Mouse (Mus musculus) midbrain, embryonic 14.5 days (tissue): Measurements from ENCODE around the gene Ninj2. TPM values are rescaled to one million over a fixed set of nuclear protein-coding genes. Genes with fewer than 3 reads are reported as not detected.

Experiments
- ATAC-seq: fragments of 200-750 bp; cut with Nextera tagmentation; 2 replicates; pipeline ENCODE4 v1.8.0; 2017; ENCODE audit warnings: moderate number of reproducible peaks, moderate library complexity; ENCODE audit not compliant: low FRiP score, low TSS enrichment
- DNase-seq: peaks from one replicate; pipeline ENCODE4 v3.0.0-alpha.2; 2015
- H3K27ac ChIP-seq: fragments of 300-500 bp; sonication (generic); replicated peaks from 2 replicates; pipeline ENCODE4 v1.5.1; 2014; ENCODE audit warnings: mild to moderate bottlenecking, low read depth, low read length, moderate library complexity
- H3K27me3 ChIP-seq: fragments of 300-500 bp; sonication (generic); 2 replicates; pipeline ENCODE4 v1.6.1; 2014; ENCODE audit warnings: low read length, control low read depth, mixed read lengths; ENCODE audit not compliant: control insufficient read depth, insufficient read depth
- H3K36me3 ChIP-seq: fragments of 300-500 bp; sonication (generic); 2 replicates; pipeline ENCODE4 v1.6.1; 2014; ENCODE audit warnings: low read length, control low read depth; ENCODE audit not compliant: control insufficient read depth, insufficient read depth
- H3K4me1 ChIP-seq: fragments of 300-500 bp; sonication (generic); 2 replicates; pipeline ENCODE4 v1.6.1; 2014; ENCODE audit warnings: mild to moderate bottlenecking, antibody characterized with exemption, low read length, control low read depth; ENCODE audit not compliant: control insufficient read depth, insufficient read depth
- H3K4me2 ChIP-seq: fragments of 300-500 bp; sonication (generic); 2 replicates; pipeline ENCODE4 v1.6.1; 2014; ENCODE audit warnings: mild to moderate bottlenecking, low read length, moderate library complexity
- H3K4me3 ChIP-seq: fragments of 300-500 bp; sonication (generic); replicated peaks from 2 replicates; pipeline ENCODE4 v1.5.1; 2014; ENCODE audit warnings: low read depth, low read length
- H3K9ac ChIP-seq: fragments of 300-500 bp; sonication (generic); replicated peaks from 2 replicates; pipeline ENCODE4 v1.6.1; 2014; ENCODE audit warnings: mild to moderate bottlenecking, low read length, moderate library complexity
- H3K9me3 ChIP-seq: fragments of 300-500 bp; sonication (generic); 2 replicates; pipeline ENCODE4 v1.6.1; 2016; ENCODE audit warnings: low read length, control low read depth, mixed read lengths; ENCODE audit not compliant: control insufficient read depth
- WGBS: fragments of 180-500 bp; shearing (Covaris S2); extraction: QIAGEN DNeasy Blood & Tissue Kit; methylation state at CpG from one replicate; pipeline ENCODE4 v1.1.7; 2014; 5-methylcytosine and 5-hydroxymethylcytosine counted together
- polyA plus RNA-seq: library from polyadenylated mRNA; unstranded; fragments of >200 nt; fragmentation: Nextera tagmentation; extraction: Ambion mirVana; gene quantifications from 2 replicates; pipeline ENCODE4 v1.2.1, GENCODE M21; 2014

Gene Ninj2
- polyA plus RNA-seq, 1 experiment from 2014 or later, result not detected

GRCm38 (mm10) chr6:120111410-120111783 is 18.2 kb downstream of the Ninj2 start:
- Histone ChIP-seq H3K27ac (no peak overlapping the region), H3K9me3 (no peaks in the 10 kb centered on the region), H3K9ac (no peak overlapping the region), H3K27me3 (no peaks in the 10 kb centered on the region), H3K4me1 (peaks cover 9% of the 10 kb centered on the region; the same call in 1 of the 2 replicates), H3K4me2 (no peak overlapping the region), H3K36me3 (no peaks in the 10 kb centered on the region), H3K4me3 (no peak overlapping the region)
- ATAC-seq (no peak), DNase-seq (no peak)
- 84% methylated on average over 3 of the region's 3 CpGs for WGBS

DNA sequence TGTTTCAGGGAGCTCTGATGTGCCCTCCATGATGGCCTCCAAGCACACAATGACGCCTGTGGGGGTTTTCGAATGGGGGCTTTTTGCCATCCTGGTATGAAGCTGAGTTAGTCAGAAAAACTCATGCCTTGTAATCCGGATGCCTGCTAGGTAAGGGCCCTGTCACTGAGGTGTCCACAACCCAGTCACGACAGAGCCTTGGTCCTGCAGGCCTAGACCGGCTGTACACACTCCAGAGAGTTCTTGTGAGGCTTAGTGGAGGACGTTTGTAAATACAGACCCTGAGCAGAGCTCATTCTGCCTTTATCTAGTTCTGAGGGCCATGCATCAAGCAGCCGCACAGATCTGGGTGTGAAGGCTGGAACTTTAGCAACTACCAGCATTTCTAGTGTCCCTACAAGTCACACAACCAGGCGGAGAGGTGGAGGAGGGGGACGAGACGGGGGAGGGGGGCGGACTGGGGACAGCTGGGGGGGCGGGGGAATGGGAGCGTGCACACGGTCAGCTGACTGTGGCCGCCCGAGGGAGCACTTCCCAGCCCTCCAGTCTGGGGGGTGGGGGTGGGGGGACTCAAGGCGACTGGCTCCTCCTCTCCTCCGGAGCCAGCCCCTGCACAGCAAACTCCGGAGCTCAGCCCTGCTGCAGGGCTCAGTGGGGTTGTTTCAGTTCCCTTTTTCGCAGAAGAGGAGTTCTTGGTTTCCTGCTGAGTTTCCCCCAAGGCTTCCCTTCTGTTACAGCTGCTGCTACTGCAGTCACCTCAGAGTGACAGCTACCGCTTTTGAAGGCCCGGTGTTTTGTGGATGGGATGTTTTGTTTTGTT is 19.0 kb downstream of the Ninj2 start:
- ATAC-seq (peak; percentile 89), DNase-seq (peak; percentile 78)
- no peaks in the 10 kb centered on the region for H3K36me3 ChIP-seq
- peaks cover 9% of the 10 kb centered on the region; the same call in 1 of the 2 replicates for H3K4me1 ChIP-seq
- peak overlapping the region; percentile 19 for H3K4me3 ChIP-seq
- 0 out of 2 replicates have a peak overlapping the region, but pooled peaks have one; percentile 5 for H3K27ac ChIP-seq
- H3K9me3 ChIP-seq, result no peaks in the 10 kb centered on the region
- no peak overlapping the region; the same call in 1 of the 2 replicates for H3K9ac ChIP-seq
- H3K4me2 ChIP-seq, result peak overlapping the region; percentile 51
- WGBS, result 6% methylated on average over 21 of the region's 22 CpGs
- H3K27me3 ChIP-seq, result no peaks in the 10 kb centered on the region

DNA sequence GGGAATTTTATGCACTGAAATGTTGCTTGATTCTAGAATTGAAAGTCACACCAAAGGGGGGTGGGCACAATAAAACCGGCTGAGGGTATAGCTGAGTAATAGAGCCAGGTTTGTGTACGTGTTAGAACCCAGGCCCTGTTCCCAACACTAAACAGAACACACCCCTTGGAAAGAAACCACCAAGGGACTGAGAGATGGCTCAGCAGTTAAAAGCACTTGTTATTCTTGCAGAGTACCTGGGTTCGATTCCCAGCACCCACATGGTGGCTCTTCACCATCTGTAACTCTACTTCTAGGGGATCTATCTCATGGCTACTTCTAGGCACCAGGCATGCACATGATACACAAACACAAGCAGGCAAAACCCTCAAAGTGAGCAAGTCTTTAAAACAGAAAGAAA is 20.7 kb downstream of the Ninj2 start:
- DNase-seq, result no peak
- no peak overlapping the region for H3K27ac ChIP-seq
- peaks cover 9% of the 10 kb centered on the region; the same call in 1 of the 2 replicates for H3K4me1 ChIP-seq
- no peaks in the 10 kb centered on the region for H3K27me3 ChIP-seq
- no peak overlapping the region for H3K4me3 ChIP-seq
- WGBS, result 93% methylated on average over 3 of the region's 3 CpGs
- no peaks in the 10 kb centered on the region for H3K36me3 ChIP-seq
- no peak overlapping the region for H3K9ac ChIP-seq
- H3K9me3 ChIP-seq, result no peaks in the 10 kb centered on the region
- ATAC-seq, result no peak
- H3K4me2 ChIP-seq, result no peak overlapping the region

DNA sequence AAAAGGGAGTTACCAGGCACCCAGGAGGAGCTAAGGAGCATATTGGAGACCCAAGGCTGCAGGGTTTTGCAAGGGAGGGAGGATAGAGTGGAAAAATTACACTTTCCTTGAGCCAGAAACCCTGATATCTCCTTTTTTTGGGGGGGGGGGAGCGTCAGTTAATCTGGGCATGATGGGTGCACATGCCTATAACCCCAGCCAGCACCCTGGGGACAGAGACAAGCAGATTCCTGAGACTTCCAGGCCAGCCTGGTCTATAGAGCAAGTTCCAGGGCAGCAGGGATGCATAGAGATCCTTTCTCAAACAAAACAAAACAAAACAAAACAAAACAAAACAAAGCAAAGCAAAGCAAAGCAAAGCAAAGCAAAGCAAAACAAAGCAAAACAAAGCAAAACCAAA is 21.1 kb downstream of the Ninj2 start:
- H3K9ac ChIP-seq, result no peak overlapping the region
- no peaks in the 10 kb centered on the region for H3K36me3 ChIP-seq
- no peaks in the 10 kb centered on the region for H3K9me3 ChIP-seq
- no peak overlapping the region for H3K27ac ChIP-seq
- DNase-seq (no peak), ATAC-seq (no peak)
- no peaks in the 10 kb centered on the region for H3K27me3 ChIP-seq
- H3K4me3 ChIP-seq, result no peak overlapping the region
- H3K4me2 ChIP-seq, result no peak overlapping the region
- peaks cover 9% of the 10 kb centered on the region; the same call in 1 of the 2 replicates for H3K4me1 ChIP-seq
- WGBS, result 56% methylated on average over 1 of the region's 1 CpGs

DNA sequence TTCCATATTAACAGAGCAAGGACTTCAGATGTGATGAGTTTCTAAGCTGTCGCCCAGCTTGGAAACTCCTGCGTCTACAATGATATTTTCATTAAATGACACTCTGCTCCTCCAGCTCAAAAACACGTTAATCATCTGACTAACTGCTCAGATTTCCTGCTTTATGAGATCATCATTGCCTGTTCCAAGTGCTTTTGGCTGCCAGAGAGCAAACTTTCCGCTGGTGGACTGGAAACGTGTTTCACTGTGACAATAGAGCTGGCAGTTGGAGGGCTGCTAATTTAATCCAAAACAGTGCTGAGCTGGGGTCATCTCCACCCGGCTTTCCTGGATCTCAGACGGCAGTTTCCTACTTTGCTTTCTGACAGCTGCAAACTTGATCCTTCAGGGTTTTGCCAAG is 21.5 kb downstream of the Ninj2 start:
- Histone ChIP-seq H3K9me3 (no peaks in the 10 kb centered on the region), H3K4me1 (peaks cover 9% of the 10 kb centered on the region; the same call in 1 of the 2 replicates), H3K27me3 (no peaks in the 10 kb centered on the region), H3K4me2 (no peak overlapping the region), H3K4me3 (no peak overlapping the region), H3K36me3 (no peaks in the 10 kb centered on the region), H3K9ac (no peak overlapping the region), H3K27ac (no peak overlapping the region)
- peak; percentile 28 for DNase-seq
- 20% methylated on average over 7 of the region's 7 CpGs for WGBS
- no peak for ATAC-seq

GRCm38 (mm10) chr6:120115443-120115842 is 22.3 kb downstream of the Ninj2 start:
- Histone ChIP-seq H3K36me3 (no peaks in the 10 kb centered on the region), H3K4me1 (peaks cover 9% of the 10 kb centered on the region; the same call in 1 of the 2 replicates), H3K9ac (no peak overlapping the region), H3K27me3 (no peaks in the 10 kb centered on the region), H3K4me2 (no peak overlapping the region), H3K9me3 (no peaks in the 10 kb centered on the region), H3K27ac (no peak overlapping the region), H3K4me3 (no peak overlapping the region)
- no peak for ATAC-seq
- DNase-seq, result no peak
- WGBS, result 33% methylated on average over 3 of the region's 3 CpGs

DNA sequence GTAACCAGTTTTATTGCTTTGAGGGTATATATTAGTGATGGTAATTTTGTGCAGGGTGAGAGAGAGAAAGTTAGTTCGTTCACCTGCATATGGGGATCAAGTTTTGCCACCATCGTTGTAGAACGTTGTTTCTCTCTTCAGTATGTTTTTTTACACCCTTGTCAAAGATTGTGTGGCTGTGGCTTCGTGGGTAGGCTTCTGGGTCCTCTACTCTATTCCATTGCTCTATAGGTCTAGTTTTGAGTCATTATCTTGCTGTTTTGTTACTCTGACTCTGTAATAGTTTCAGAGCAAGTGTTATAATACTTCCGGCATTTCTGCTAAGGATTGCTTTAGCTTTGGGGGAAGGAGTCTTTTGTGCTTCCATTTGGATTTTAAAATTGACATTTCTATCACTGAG is 26.7 kb downstream of the Ninj2 start:
- H3K4me1 ChIP-seq, result no peaks in the 10 kb centered on the region
- 82% methylated on average over 5 of the region's 5 CpGs for WGBS
- no peaks in the 10 kb centered on the region for H3K36me3 ChIP-seq
- ATAC-seq, result no peak
- H3K4me3 ChIP-seq, result no peak overlapping the region
- H3K27me3 ChIP-seq, result no peaks in the 10 kb centered on the region
- no peak overlapping the region for H3K27ac ChIP-seq
- H3K9ac ChIP-seq, result no peak overlapping the region
- H3K4me2 ChIP-seq, result no peak overlapping the region
- no peak for DNase-seq
- no peaks in the 10 kb centered on the region for H3K9me3 ChIP-seq

DNA sequence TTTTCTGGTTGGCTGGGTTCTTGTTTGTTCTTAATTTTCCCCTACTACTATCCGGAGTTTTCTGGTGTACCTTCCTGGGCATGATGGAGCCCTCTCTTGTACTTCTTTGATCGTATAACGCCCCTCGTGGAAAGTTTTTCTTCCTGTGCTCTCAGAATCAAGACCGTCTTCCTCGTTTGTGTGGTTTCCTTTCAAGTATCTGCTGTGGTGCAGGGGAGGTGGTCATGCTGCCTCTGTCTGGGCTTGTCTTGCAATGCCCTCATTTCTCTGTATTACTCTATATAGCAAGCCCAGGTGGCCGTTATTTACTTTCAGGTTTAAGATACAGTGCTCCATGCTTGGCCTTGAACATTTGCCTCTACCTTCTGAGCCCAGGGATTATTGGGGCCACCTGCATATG is 31.5 kb downstream of the Ninj2 start:
- ATAC-seq, result no peak
- H3K9me3 ChIP-seq, result no peaks in the 10 kb centered on the region
- H3K27ac ChIP-seq, result no peak overlapping the region

DNA sequence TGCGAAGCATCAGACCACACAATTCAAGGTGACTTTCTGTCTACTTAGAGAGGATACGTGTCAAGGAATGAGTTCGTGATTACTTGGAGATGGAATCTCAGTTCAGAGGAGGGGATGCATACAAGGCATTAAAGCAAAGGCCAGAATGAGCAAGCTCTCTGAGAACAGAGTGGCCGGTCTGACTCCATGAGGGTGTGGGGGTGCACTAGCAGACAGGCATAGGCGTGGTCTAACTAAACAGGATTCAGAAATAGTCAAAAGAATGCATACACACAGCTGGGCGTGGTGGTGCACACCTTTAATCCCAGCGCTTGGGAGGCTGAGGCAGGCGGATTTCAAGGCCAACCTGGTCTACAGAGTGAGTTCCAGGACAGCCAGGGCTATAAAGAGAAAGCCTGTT is 33.3 kb downstream of the Ninj2 start:
- Histone ChIP-seq H3K36me3 (no peaks in the 10 kb centered on the region), H3K27ac (no peak overlapping the region), H3K4me1 (no peaks in the 10 kb centered on the region), H3K4me2 (no peak overlapping the region), H3K9ac (no peak overlapping the region), H3K9me3 (no peaks in the 10 kb centered on the region), H3K27me3 (no peaks in the 10 kb centered on the region), H3K4me3 (no peak overlapping the region)
- no peak for DNase-seq
- 89% methylated on average over 8 of the region's 8 CpGs for WGBS
- ATAC-seq, result no peak

More for the DNA sequence above, 31.5 kb downstream of the Ninj2 start:
- H3K4me2 ChIP-seq, result no peak overlapping the region
- H3K27me3 ChIP-seq, result no peaks in the 10 kb centered on the region
- H3K4me3 ChIP-seq, result no peak overlapping the region
- H3K9ac ChIP-seq, result no peak overlapping the region
- 95% methylated on average over 7 of the region's 7 CpGs for WGBS
- DNase-seq, result no peak
- H3K36me3 ChIP-seq, result no peaks in the 10 kb centered on the region
- no peaks in the 10 kb centered on the region for H3K4me1 ChIP-seq
